Mouse (Mus musculus) liver, adult 2 months (tissue): ENCODE measurements around the gene Myo5c.

Experiments
- CTCF ChIP-seq: fragments of 200-500 bp; IDR thresholded peaks from 2 replicates; pipeline ENCODE4 v1.5.1; 2011; ENCODE audit warnings: low read depth, low read length, control low read depth
- POLR2A ChIP-seq: fragments of 200-500 bp; IDR thresholded peaks from 2 replicates; pipeline ENCODE4 v1.6.1; 2011; ENCODE audit warnings: low read length, control low read depth; ENCODE audit not compliant: insufficient read depth; ENCODE audit errors: extremely low read depth

- no peak for TF ChIP-seq CTCF
- TF ChIP-seq POLR2A, result no peak
Measured at GRCm38 (mm10) chr9:75193858-75194257, 38.0 kb upstream of the Myo5c start.
